Mouse (Mus musculus) fat pad, adult 2 months (tissue): Measurements from ENCODE around the gene Ank3.

Experiments used
- DNase-seq: peaks from one replicate; pipeline ENCODE4 v3.0.0-alpha.2; 2011; ENCODE audit warnings: low read depth, low spot score; ENCODE audit errors: extremely low read depth

Ank3 gene

DNA sequence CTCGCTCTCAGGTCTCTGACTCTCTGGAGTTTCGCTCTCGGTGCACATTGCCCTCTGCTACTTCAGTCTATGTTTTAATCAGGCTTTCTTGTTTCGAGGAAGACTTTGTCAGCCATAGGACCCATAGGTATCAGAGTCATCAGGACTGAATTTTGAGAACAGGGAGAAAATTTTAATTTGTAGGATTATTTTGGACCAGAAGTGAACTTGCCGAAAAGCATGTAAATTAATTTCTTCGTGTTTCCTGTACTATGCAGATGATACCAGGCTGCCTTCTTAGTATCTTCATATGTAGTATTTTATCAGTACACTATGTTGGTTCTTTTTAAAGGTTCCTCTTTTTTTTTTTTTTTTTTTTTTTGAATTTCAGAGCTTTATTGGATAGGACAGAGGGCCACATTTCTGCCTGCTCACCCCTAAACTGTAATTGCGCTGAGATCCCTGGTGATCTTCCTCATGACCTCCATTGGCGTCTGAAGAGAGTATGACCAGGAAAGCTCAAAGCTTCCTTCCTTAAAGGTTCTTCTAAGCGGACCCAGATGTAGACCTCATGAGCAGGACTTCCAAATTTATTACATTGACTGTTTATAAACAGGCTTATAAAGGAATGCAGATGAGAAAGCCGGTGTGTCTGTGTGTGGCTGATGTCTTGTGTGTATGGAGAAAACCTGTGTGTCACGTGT, 551.8 kb downstream of the Ank3 start:
- DNase-seq, result no peak

DNA sequence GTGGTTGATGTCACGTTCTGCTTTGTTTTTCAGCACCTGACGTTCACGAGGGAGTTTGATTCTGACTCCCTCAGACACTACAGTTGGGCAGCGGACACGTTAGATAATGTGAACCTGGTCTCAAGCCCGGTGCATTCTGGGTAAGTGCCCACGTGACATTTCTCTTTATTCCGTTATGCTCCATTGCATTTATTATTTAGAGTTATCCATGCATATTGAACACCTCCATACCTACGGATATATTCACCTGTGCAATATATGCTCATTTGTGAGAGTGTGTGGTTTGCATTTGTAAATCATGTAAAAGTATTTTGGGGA, 552.3 kb downstream of the Ank3 start:
- DNase-seq, result no peak

DNA sequence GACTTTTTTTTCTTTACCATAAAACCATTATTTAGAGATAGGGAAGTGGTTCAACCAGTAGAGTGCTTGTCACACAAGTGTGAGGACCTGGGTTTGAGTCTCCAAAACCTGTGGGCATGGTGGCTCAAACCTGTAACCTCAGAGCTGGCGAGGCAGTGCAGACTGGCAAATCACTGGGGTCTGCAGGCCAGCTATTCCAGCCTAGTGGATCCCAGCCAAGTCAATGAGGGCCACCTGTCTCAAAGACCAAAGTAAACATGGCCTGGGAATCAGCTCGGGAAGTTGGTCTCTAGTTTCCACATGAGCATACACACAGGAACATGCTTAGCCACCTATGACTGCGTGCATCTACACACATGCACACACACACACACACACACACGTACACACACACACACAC, 552.9 kb downstream of the Ank3 start:
- DNase-seq, result no peak

DNA sequence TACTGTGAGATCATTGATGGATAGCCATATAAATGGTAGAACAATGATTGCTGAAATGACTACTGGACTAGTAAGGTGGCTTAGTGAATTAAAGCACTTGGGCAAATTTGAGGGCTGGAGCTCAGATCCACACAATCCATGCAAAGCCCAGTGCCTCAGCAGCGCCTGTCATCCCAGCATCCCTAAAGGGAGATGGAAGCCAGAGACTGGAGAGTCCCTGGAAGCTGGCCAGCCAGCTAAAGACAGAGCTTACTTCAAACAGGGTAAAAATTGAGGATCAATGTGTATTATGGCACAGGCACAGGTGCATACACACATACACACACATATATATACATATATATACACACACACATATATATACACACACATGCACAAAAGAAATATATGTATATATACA, 553.7 kb downstream of the Ank3 start:
- DNase-seq, result no peak

DNA sequence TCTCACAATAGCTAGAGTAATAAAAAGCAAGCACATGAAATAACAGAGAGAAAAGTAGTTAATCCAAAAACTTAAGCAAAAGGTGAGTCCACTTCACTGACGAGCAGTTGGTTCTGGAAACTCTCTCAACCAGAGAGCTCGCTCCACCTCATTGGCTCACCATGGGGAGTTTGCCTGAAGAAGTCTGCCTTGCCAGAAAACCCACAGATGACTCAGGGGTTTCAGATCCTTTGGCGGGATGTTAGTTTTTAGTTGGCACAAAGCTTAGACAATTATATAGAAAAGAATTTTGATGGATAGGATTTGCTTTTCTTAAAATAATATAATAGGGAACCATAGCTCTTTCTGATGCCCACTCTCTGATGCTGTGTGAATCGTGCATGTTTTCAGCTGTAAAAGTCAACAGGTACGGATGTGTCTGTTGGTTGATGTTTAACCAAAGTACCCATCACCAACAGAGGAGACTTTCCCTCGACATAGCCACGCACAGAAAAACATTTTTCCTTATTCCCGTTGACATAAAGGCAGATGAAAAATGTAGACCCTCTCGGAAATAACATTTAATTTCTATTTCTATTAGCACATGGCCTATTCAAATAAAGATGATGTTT, 556.2 kb downstream of the Ank3 start:
- DNase-seq, result no peak

DNA sequence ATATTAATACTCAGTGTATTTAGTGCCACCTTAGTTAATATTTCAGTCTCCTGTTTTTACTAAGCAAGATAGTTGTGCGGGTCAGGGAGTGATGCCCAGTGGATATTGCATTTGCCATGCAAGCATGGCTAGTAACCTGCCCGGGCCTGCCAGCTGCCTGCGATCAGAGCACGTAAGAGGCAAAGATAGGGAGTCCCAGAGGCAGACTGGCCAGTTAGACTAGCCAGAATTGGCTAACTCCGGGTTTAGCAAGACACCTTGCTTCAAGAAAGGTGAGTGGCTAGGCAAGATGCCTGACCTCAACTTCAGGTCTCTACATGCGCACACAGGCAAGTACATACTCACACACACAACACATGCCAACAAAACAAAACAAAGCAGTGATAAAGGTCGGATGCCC, 563.7 kb downstream of the Ank3 start:
- DNase-seq, result peak; percentile 100

DNA sequence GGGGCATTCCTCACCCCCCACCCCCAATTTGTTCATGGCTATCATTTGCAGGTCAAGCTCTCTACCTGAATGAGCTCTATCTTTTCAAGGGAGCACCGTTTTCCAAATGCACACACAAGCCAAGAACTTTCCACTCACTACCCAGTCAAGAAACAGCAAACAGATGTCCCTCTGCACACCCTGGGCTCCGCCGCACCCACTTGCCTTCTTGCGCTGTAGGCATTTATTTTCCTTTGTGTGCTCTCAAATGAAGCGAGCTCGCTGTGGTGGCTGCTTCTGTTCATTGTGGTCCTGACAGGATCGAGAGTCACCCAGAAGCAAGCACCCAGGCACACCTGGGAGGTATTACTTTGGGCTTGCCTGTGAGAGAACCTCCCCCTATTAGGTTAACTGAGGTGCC, 564.4 kb downstream of the Ank3 start:
- no peak for DNase-seq

DNA sequence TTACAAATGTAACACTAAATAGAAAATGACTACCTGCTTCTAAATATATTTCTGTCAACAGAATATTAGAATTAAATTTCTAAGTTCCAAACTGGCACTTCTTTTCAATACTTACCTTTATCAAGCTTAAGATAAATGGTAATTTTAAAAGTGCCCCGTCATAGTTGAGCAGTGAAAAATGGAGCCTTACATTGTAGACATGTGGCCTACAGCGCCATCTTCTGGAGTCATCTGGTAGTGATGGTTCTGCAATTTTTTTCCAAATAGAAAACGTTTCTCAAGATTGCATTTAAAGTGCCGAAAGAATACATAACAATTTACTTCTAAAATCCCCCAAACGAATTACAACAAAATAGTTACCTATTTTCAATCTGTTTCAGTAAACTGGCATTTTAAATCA, 566.0 kb downstream of the Ank3 start:
- no peak for DNase-seq

DNA sequence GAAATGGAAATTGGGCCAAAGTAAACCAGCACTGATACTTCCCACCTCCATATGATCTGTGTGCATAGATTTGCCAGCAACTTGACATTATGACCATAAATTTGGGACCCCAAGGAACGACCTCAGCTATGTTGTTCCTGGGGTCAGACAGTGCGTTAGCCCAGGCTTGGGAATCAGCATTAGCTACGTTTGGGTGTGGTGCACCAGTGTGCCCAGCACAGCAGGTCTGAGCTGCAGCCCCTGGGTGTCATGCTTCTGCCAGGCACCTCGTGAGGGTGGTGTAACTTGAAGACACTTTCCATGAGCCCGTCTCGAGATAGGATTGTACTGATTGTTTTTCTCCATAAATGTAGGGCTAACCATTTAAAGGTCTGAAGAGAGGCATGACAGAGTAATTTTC, 566.5 kb downstream of the Ank3 start:
- no peak for DNase-seq

DNA sequence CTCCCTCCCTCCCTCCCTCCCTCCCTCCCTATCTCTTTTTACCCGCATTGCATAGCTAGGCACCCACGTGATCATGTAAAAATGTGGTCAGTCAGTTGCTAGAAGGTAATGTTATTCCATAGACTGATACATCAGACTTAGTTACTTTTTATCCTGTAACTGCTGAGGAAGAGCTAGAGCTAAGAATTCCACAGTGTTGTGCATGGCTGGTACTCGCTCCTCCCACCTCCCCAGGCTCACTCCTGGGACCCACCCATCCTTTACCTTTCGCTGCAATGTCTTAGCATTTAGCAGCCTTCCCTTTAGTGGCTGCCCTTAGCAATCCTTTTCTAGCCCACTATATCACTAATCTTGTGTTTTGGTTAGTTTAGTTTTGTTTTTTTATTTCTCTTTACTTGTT, 569.4 kb downstream of the Ank3 start:
- DNase-seq, result no peak

DNA sequence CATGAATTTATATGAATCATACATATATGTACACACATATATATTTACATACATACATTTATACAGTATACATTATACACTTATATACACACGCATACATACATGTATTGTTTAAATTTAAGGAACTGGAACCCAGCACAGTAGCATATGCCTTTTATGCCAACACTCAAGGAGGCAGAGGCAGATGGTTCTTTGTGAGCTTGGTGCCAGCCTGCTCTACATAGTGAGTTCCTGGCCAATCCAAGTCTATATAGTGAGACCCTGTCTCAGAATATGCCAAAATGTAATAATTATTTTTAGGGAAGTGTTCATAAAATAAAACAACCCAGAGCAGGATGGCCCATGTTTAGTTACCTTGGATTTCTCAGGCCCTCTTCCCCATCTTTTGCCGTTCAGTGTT, 581.1 kb downstream of the Ank3 start:
- no peak for DNase-seq

DNA sequence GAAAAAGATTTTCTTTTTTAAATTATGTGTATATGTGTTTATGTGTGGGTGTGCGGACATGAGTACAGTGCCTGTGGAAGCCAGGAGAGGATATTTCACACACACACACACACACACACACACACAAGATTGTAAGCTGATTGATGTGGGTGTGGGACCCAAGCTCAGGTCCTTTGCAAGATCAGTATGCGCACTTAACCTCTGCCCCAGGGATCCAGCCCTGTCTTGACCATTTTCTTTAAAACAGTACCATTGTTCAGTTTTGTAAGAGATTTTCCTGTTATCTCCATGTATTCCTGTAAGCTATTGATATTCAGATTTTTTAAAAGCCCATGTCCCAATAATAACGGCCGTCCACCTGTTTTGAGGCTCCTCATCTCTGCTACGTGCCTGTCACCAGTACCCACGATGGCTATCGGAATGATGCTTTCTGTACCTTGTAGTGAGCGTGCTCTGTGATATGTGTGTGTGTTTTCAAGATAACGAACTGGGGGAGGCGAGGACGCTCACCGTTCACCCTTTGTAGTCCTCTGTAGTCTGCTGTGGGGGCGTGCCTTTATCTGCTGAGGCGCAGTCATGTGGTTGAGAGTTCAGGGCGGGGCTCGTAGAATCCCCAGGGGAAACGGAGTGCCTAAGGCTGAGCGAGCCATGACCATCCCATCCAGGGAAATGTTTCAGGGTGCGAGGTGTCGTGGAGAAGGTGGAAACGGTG, 583.0 kb downstream of the Ank3 start:
- no peak for DNase-seq

DNA sequence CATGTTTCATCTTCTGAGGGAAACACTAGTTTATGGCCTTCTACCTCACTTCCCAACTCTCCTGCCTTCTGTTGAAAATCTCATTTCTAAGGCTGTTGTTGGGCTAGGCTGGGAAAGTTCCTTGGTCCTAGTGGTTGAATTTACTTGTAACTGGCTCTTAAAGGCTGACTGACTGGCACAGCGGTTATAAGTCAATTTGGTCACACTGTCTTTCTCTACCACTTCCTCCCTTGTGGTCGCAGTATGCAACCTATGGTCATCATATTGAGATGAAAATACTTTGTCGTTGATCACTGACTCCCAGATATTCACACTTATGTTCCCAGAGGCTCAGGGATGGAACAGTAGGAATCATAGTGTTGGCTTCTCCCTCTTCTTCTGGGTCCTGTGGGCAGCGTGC, 584.1 kb downstream of the Ank3 start:
- no peak for DNase-seq

DNA sequence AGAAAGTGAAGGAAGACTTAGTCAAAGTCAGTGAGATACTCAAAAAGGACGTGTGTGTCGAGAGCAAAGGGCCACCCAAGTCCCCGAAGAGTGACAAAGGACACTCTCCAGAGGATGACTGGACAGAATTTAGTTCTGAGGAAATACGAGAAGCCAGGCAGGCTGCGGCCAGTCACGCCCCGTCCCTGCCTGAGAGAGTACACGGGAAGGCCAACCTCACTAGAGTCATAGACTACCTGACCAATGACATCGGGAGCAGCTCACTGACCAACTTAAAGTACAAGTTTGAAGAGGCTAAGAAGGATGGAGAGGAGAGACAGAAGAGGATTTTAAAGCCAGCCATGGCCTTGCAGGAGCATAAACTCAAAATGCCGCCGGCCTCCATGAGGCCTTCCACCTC, 588.9 kb downstream of the Ank3 start:
- no peak for DNase-seq

DNA sequence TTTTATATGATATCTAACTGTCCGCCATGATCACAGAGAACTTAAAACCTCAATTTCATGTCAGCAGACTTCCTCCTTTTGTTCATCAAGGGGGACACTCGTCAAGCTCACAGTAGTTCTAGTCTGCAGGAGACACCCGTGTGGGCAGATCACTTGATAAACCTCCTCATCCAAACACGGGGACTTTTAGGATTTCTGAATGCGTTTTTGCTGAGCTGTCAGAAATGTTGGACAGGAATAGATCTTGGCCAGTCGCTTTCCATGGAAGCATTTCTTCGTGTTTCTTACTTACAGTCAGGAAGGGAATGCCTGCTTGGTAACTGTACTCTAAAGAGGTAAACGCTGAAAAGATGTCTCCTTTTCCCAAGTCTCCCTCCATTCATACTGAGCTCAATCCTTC, 598.5 kb downstream of the Ank3 start:
- no peak for DNase-seq

DNA sequence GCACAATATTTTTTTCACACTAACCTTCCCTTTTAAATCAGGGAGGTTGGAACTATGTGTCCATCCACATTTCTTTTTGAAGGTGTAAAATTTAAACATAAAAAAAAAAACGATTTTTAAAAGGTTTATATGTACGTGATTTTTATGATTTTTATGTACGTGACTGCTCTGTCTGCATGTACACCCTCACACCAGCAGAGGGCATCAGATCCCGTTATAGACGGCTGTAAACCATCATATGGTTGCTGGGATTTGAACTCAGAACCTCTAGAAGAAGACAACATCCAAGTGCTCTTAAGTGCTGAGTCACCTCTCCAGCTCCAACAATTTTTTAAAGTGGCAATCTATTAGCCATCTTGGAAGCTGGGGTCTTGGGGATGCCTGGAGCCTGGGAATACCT, 605.5 kb downstream of the Ank3 start:
- no peak for DNase-seq

DNA sequence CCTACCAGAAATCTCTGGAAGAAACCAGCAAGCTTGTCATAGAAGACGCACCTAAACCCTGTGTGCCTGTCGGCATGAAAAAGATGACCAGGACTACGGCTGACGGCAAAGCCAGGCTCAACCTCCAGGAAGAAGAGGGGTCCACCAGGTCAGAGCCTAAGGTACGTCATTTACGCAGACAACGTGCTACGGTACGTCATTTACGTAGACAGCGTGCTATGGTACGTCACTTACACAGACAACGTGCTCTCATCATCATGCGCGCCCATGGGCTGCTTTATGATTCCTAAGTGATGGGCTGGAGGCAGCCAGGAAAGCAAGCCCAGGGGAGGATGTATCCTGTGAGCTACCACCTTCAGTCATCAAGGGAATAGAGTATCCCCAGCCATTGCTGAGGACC, 606.3 kb downstream of the Ank3 start:
- DNase-seq, result no peak

DNA sequence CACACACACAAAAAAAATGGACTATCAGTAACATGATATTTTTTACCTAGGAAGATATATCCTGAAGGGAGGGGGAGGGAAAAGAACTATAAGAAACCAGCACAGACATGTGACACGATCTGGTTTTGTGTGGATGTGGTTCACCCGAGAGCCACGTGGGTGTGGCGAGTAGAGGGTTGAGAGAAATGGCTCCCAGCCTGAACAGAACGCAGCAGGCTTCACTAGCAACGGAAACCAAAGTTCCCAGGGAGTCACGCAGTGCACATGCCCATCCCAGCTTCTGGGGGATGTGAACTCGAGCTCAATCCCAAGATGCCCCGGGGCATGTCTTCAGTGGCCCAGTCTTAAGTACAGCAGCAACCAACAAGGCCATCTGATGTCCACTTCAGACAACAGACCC, 607.8 kb downstream of the Ank3 start:
- no peak for DNase-seq

DNA sequence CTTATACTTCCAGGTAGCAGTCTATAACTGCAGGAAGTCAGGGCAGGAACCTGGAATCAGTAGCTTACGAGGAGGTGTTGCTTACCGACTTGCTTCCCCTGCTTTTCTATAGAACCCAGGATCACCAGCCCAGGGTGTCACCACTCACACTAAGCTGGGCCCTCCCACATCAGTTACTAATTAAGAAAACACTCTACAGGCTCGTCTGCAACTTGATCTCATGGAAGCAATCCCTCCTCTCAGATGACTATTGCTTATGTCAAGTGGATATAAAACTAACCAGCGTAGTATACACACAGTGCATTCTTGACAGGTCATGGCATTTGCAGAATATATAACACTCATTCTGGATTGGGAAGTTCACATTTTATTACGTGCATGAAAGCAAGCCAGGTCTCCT, 613.2 kb downstream of the Ank3 start:
- DNase-seq, result no peak

DNA sequence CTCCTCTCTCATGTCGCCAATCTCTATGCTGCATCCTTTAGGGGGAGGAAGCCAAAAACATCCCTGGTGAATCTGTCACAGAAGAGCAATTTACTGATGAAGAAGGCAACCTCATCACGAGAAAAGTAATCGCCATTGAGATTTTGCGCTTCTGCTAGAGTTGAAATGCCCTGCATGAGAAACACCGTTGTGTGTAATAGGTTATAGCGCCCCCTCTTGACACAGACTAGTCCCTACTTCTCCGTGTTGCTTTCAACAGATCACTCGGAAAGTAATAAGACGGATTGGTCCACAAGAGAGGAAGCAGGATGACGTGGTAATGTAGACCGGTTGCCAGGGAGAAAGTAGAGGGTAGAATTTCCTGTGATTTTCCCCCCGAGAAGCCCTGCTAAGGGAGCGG, 615.4 kb downstream of the Ank3 start:
- no peak for DNase-seq

DNA sequence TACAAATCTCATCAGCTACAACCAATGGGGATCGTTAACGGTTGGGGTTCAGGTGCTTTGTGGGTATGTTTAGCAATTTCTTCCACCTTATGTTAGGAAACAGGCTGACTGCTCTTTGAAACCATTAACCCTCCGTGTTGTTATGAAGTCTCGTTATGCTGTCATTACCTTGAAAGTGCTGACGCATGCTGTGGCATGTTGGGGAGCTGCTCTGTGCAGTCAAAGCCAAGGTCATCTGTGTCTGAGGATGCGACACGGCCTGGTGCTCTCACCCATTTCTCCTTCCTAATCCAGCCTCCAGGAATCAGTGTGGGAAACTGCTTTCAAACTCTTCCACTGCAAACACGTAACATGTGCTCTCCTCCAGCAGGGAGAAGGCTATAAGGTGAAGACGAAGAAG, 616.6 kb downstream of the Ank3 start:
- DNase-seq, result no peak

DNA sequence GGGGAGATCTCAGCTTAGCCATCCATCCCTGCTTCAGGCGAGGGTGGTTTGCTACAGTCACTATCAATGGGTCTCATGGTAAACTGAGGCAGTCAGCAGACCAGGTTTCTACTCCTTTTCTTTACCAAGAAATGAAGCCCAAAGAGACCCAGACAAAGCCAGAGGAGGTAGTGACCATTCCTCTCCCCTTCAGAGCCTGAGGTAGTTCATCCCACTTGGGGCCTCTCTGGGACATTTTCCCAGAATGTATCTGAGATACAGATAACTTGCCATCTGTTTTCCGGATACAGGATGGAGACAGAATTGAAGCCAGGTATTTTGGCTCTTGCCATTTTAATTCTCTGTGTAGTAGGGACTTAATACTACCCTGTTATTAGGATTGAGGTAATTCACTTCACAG, 620.1 kb downstream of the Ank3 start:
- no peak for DNase-seq

DNA sequence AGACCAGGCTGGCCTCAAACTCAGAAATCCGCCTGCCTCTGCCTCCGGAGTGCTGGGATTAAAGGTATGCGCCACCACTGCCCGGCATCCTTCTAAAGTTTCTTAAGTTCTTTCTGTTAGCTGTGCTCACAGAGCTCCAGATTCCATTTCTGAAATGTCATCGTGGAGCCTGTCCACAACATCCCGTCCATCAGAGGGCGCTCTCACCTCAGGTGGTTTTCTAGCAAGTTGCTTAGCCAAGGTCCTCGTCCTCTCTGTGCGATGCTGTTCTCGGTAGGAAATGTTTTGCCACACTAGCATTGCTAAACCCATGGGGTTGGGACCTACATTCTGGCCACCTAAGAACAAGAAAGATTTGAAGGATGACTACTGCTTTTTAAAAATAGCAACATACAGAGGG, 623.1 kb downstream of the Ank3 start:
- DNase-seq, result no peak
